Mouse (Mus musculus) cortical plate, adult 2 months (tissue): ENCODE data around the gene Cct5. TPM values are rescaled to one million over a fixed set of nuclear protein-coding genes. Genes with fewer than 3 reads are reported as not detected.

ENCODE experiments used
- H3K27ac ChIP-seq: fragments of 200-500 bp; 2 replicates; pipeline ENCODE4 v1.5.1; 2012; ENCODE audit warnings: low read length, control low read depth, inconsistent platforms; ENCODE audit not compliant: insufficient read depth
- H3K4me1 ChIP-seq: fragments of 200-500 bp; 2 replicates; pipeline ENCODE4 v1.6.1; 2011; ENCODE audit warnings: low read length; ENCODE audit not compliant: control insufficient read depth, insufficient read depth
- H3K4me3 ChIP-seq: fragments of 200-500 bp; 2 replicates; pipeline ENCODE4 v1.5.1; 2011; ENCODE audit warnings: mild to moderate bottlenecking, low read length, control low read depth; ENCODE audit not compliant: insufficient read depth
- CTCF ChIP-seq: fragments of 200-500 bp; IDR thresholded peaks from 2 replicates; pipeline ENCODE4 v1.5.1; 2011; ENCODE audit warnings: mild to moderate bottlenecking, control low read depth, low read length; ENCODE audit not compliant: insufficient read depth; ENCODE audit errors: extremely low read depth
- POLR2A ChIP-seq: fragments of 200-500 bp; IDR thresholded peaks from 2 replicates; pipeline ENCODE4 v1.6.1; 2011; ENCODE audit warnings: mild to moderate bottlenecking, low read length, control low read depth; ENCODE audit not compliant: insufficient read depth; ENCODE audit errors: extremely low read depth
- polyA plus RNA-seq: library from polyadenylated mRNA; depleted of rRNA; stranded (reverse); fragments of >200 nt; gene quantifications from 2 replicates; pipeline ENCODE4 v1.2.3, GENCODE M21; 2012

Cct5 gene
- polyA plus RNA-seq, 1 experiment, result 172 TPM

DNA sequence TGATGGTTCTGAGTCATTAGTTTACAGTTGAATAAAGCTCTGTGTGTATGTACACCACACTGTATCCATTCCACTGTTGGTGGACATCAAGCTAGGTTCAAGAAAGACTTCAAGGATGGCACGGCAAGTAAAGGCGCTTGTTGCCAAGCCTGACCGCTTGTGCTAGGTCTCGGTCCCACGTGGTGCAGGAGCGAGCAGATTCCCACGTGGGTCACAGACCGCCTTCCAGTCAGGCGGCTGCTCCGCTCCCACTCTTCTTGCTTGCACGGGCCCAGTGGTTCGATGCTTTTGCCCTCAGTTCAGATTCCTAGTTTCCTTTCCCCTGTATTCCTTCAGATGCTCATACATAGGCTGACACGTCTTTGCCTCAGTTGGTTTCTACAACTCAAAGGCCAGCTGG is 1.5 kb upstream of the Cct5 start:
- Histone ChIP-seq H3K27ac (no peak overlapping the region), H3K4me3 (peak overlapping the region; percentile 76; the same call in 1 of the 2 replicates), H3K4me1 (peaks cover 6% of the 10 kb centered on the region; the same call in 1 of the 2 replicates)
- TF ChIP-seq CTCF (no peak), POLR2A (no peak)

- H3K27ac ChIP-seq, result no peak overlapping the region
- TF ChIP-seq CTCF (peak; percentile 54), POLR2A (no peak)
- peaks cover 6% of the 10 kb centered on the region; the same call in 1 of the 2 replicates for H3K4me1 ChIP-seq
- peak overlapping the region; percentile 76 for H3K4me3 ChIP-seq
Measured at GRCm38 (mm10) chr15:31602426-31602825, 822 bp upstream of the Cct5 start.

- TF ChIP-seq POLR2A (no peak), CTCF (no peak)
- Histone ChIP-seq H3K27ac (peak overlapping the region; percentile 70), H3K4me3 (peak overlapping the region; percentile 76)
Measured at GRCm38 (mm10) chr15:31601279-31601645, 342 bp downstream of the Cct5 start.

DNA sequence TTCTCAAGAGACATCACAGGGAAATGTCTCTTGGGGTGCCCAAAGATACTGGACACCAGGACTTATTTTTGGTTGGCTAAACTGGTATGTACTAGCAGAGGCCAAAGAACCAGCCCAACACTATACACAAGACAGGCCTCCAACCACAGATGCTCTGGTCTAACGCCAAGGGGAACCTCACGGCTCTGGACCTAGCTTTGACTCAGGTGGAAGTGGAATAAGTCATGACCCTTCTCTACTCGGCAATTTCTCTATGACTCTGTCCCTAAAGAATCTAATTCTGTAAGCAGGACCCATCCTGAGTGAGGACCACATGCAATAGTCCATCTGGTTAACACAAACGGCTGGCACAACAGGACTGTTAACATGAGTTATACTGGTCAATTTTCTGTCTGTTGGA is 1.8 kb downstream of the Cct5 start:
- H3K4me3 ChIP-seq, result no peak overlapping the region
- TF ChIP-seq POLR2A, result no peak
- TF ChIP-seq CTCF, result no peak
- H3K4me1 ChIP-seq, result peaks cover 6% of the 10 kb centered on the region; the same call in 1 of the 2 replicates

More at GRCm38 (mm10) chr15:31601279-31601645, 342 bp downstream of the Cct5 start:
- H3K4me1 ChIP-seq, result peaks cover 6% of the 10 kb centered on the region; the same call in 1 of the 2 replicates

DNA sequence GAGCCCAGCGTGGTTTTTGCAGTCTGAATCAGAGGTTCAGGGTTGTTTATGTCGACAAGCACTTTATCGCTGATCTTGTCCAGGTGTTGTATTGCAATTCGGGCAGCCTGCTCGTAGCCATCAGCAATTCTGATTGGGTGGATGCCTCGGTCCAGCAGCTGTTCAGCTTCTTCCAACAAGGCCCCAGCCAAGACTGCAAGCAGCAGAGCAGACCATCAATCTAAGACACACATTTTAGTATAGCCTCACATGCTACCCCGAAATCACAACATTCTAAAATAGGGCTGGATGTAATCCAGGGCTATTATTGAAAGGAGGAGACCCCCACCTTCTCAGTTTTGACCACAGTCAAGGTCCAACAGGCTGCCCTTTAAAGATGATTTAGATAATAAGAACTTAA is 6.0 kb downstream of the Cct5 start:
- Histone ChIP-seq H3K27ac (no peak overlapping the region), H3K4me1 (peaks cover 5% of the 10 kb centered on the region; the same call in 1 of the 2 replicates), H3K4me3 (no peak overlapping the region)
- TF ChIP-seq CTCF (no peak), POLR2A (no peak)

More for the DNA sequence above, 1.8 kb downstream of the Cct5 start:
- H3K27ac ChIP-seq, result no peak overlapping the region

- TF ChIP-seq CTCF (no peak), POLR2A (no peak)
- Histone ChIP-seq H3K4me3 (no peak overlapping the region), H3K4me1 (peaks cover under 1% of the 10 kb centered on the region; the same call in 1 of the 2 replicates), H3K27ac (no peak overlapping the region)
Measured at GRCm38 (mm10) chr15:31594260-31594659, 7.3 kb downstream of the Cct5 start.

DNA sequence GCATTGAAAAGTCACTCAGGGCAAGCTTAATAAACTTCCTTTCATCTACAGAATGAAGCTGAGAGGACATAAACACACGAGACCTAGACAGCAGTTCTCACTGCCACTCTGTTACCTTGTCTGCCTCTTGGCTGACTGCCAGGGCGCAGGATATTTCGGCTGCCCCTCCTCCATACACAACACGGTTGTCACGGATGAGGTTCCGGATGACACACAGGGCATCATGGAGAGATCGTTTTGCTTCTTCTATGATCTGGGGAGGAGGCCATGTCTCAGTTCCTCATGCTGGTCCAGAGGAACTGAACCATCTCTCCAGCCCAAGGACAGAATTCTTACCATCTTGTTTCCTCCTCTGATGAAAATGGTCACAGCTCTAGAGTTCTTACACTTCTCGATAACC is 9.1 kb downstream of the Cct5 start:
- peaks cover 2% of the 10 kb centered on the region; the same call in 1 of the 2 replicates for H3K4me1 ChIP-seq

GRCm38 (mm10) chr15:31590176-31590575 is 11.4 kb downstream of the Cct5 start:
- TF ChIP-seq POLR2A (no peak), CTCF (no peak)
- H3K4me3 ChIP-seq, result no peak overlapping the region

More for the DNA sequence above, 9.1 kb downstream of the Cct5 start:
- Histone ChIP-seq H3K4me3 (no peak overlapping the region), H3K27ac (no peak overlapping the region)
- TF ChIP-seq CTCF (no peak), POLR2A (no peak)

GRCm38 (mm10) chr15:31588989-31589640 is 12.5 kb downstream of the Cct5 start:
- Histone ChIP-seq H3K27ac (no peak overlapping the region), H3K4me1 (peaks cover 2% of the 10 kb centered on the region; the same call in 1 of the 2 replicates)
- TF ChIP-seq POLR2A, result no peak
- no peak for TF ChIP-seq CTCF

More at GRCm38 (mm10) chr15:31590176-31590575, 11.4 kb downstream of the Cct5 start:
- H3K4me1 ChIP-seq, result peaks cover 2% of the 10 kb centered on the region; the same call in 1 of the 2 replicates
- no peak overlapping the region for H3K27ac ChIP-seq

GRCm38 (mm10) chr15:31587789-31588188 is 13.8 kb downstream of the Cct5 start:
- Histone ChIP-seq H3K4me1 (peaks cover 2% of the 10 kb centered on the region; the same call in 1 of the 2 replicates), H3K27ac (no peak overlapping the region), H3K4me3 (no peak overlapping the region)
- TF ChIP-seq CTCF, result no peak
- no peak for TF ChIP-seq POLR2A

More at GRCm38 (mm10) chr15:31588989-31589640, 12.5 kb downstream of the Cct5 start:
- no peak overlapping the region for H3K4me3 ChIP-seq
